Mouse (Mus musculus): Measurements from ENCODE around the gene Nme7. TPM values are rescaled to one million over a fixed set of nuclear protein-coding genes. Genes with fewer than 3 reads are reported as not detected.

Nme7 gene
- polyA plus RNA-seq, 1 experiment from 2014 or later: 14.9 TPM

- H3K27ac ChIP-seq (replicated peaks): no peak within 1 kb of the TSS; the same call in 1 of the 2 replicates
These were observed 28.4 kb upstream of the Nme7 start, which contains the start of gene Ccdc181 for GRCm38 (mm10) chr1:164275455-164275954. Gene Ccdc181 (plus strand): TSS chr1:164275585.

GRCm38 (mm10) chr1:164276552-164276951 is 27.4 kb upstream of the Nme7 start:
- no peak overlapping the region for H3K27ac ChIP-seq (replicated peaks)
- no peaks in the 10 kb centered on the region for H3K4me1 ChIP-seq (replicated peaks; ENCODE audit: control insufficient read depth, insufficient read depth)
- H3K27me3 ChIP-seq (ENCODE audit: control insufficient read depth, insufficient read depth, low read length): no peaks in the 10 kb centered on the region
- H3K4me3 ChIP-seq (ENCODE audit: low read depth, low read length): no peak overlapping the region
- no peaks in the 10 kb centered on the region for H3K36me3 ChIP-seq (ENCODE audit: control insufficient read depth, insufficient read depth, low read length)
- DNase-seq (ENCODE audit: low spot score) (no peak), ATAC-seq (ENCODE audit: low FRiP score, low TSS enrichment) (no peak)
- H3K9ac ChIP-seq (ENCODE audit: low read length): no peak overlapping the region
- WGBS: 78% methylated on average over 3 of the region's 3 CpGs
- TF ChIP-seq EP300 (optimal IDR thresholded peaks at IDR 0.05) (no peak), CTCF (IDR thresholded peaks at IDR 0.05; ENCODE audit: low read depth) (no peak)
- no peak overlapping the region for H3K4me2 ChIP-seq (replicated peaks; ENCODE audit: low read depth)
- no peaks in the 10 kb centered on the region for H3K9me3 ChIP-seq (ENCODE audit: control insufficient read depth, low read length)

More at GRCm38 (mm10) chr1:164275455-164275954, 28.4 kb upstream of the Nme7 start, which contains the start of gene Ccdc181:
- peak within 1 kb of the TSS; percentile 63 for H3K9ac ChIP-seq (ENCODE audit: low read length)
- H3K4me3 ChIP-seq (ENCODE audit: low read depth, low read length): peak within 1 kb of the TSS; percentile 51
- peak; percentile 98 for ATAC-seq (ENCODE audit: low FRiP score, low TSS enrichment)
- H3K4me2 ChIP-seq (replicated peaks; ENCODE audit: low read depth): peak within 1 kb of the TSS; percentile 89
- WGBS: under 1% methylated on average over 30 of the region's 31 CpGs
- H3K9me3 ChIP-seq (ENCODE audit: control insufficient read depth, low read length): no peaks in the 10 kb centered on the region
- no peaks in the 10 kb centered on the region for H3K27me3 ChIP-seq (ENCODE audit: control insufficient read depth, insufficient read depth, low read length)
- no peak for TF ChIP-seq EP300 (optimal IDR thresholded peaks at IDR 0.05)
- peak; percentile 25; the same call in 1 of the 2 replicates for TF ChIP-seq CTCF (IDR thresholded peaks at IDR 0.05; ENCODE audit: low read depth)
- no peaks in the 10 kb centered on the region for H3K36me3 ChIP-seq (ENCODE audit: control insufficient read depth, insufficient read depth, low read length)
- peak; percentile 96 for DNase-seq (ENCODE audit: low spot score)
- no peaks in the 10 kb centered on the region for H3K4me1 ChIP-seq (replicated peaks; ENCODE audit: control insufficient read depth, insufficient read depth)

DNA sequence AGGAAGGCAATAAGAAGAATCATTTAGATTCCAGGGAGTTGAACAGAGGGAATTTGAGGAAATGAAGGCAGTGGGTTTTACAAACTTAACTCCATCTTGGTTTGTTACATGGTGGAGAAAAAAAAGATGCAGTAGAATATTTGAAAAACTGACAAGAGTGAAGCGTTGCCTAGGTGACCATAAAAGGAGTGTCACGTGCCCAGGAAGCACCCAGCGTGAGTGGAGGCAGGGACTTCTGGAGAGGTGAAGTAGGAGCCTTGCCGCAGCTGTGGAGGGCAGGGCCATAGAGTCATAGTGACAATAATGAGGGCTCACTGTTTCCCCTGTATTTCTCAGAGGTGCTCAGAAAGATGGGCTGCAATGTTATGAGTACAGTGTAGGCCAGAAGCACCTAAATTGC is 24.6 kb upstream of the Nme7 start:
- H3K27me3 ChIP-seq (ENCODE audit: control insufficient read depth, insufficient read depth, low read length): no peaks in the 10 kb centered on the region
- no peaks in the 10 kb centered on the region for H3K9me3 ChIP-seq (ENCODE audit: control insufficient read depth, low read length)
- H3K4me2 ChIP-seq (replicated peaks; ENCODE audit: low read depth): no peak overlapping the region
- ATAC-seq (ENCODE audit: low FRiP score, low TSS enrichment) (no peak), DNase-seq (ENCODE audit: low spot score) (no peak)
- 63% methylated on average over 4 of the region's 4 CpGs for WGBS
- H3K36me3 ChIP-seq (ENCODE audit: control insufficient read depth, insufficient read depth, low read length): no peaks in the 10 kb centered on the region
- no peak overlapping the region for H3K9ac ChIP-seq (ENCODE audit: low read length)
- H3K4me3 ChIP-seq (ENCODE audit: low read depth, low read length): no peak overlapping the region
- H3K27ac ChIP-seq (replicated peaks): no peak overlapping the region
- TF ChIP-seq EP300 (optimal IDR thresholded peaks at IDR 0.05) (no peak), CTCF (IDR thresholded peaks at IDR 0.05; ENCODE audit: low read depth) (no peak)
- H3K4me1 ChIP-seq (replicated peaks; ENCODE audit: control insufficient read depth, insufficient read depth): no peaks in the 10 kb centered on the region

- Histone ChIP-seq H3K4me2 (replicated peaks; ENCODE audit: low read depth) (no peak overlapping the region), H3K4me3 (ENCODE audit: low read depth, low read length) (no peak overlapping the region), H3K27ac (replicated peaks) (no peak overlapping the region), H3K9me3 (ENCODE audit: control insufficient read depth, low read length) (no peaks in the 10 kb centered on the region), H3K4me1 (replicated peaks; ENCODE audit: control insufficient read depth, insufficient read depth) (no peaks in the 10 kb centered on the region), H3K36me3 (ENCODE audit: control insufficient read depth, insufficient read depth, low read length) (no peaks in the 10 kb centered on the region), H3K27me3 (ENCODE audit: control insufficient read depth, insufficient read depth, low read length) (no peaks in the 10 kb centered on the region), H3K9ac (ENCODE audit: low read length) (no peak overlapping the region)
- 86% methylated on average over 3 of the region's 3 CpGs for WGBS
- TF ChIP-seq EP300 (optimal IDR thresholded peaks at IDR 0.05): no peak
- TF ChIP-seq CTCF (IDR thresholded peaks at IDR 0.05; ENCODE audit: low read depth): no peak
- DNase-seq (ENCODE audit: low spot score): no peak
- ATAC-seq (ENCODE audit: low FRiP score, low TSS enrichment): no peak
These were observed 19.9 kb upstream of the Nme7 start for GRCm38 (mm10) chr1:164284007-164284406.

DNA sequence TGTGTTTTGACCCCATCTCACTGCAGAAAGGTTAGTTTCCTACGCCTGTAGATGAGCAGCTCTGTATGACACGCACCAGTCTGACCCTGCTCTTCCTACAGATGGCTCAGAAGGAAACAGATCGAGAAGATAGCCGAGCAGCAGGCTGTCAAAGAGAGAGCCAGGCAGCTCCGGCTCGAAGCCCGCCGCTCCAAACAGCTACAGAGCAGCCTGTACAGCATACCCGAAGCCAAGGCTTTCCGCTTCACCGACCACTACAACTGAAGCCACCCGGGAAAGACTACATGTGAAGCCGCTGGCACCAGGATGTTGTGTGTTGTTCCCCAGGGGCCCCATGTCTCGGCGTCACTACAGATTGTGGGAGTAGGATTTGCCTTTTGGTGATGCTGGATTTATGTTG is 16.5 kb upstream of the Nme7 start:
- no peaks in the 10 kb centered on the region for H3K36me3 ChIP-seq (ENCODE audit: control insufficient read depth, insufficient read depth, low read length)
- ATAC-seq (ENCODE audit: low FRiP score, low TSS enrichment): no peak
- no peak overlapping the region for H3K27ac ChIP-seq (replicated peaks)
- no peak overlapping the region for H3K9ac ChIP-seq (ENCODE audit: low read length)
- no peak overlapping the region for H3K4me3 ChIP-seq (ENCODE audit: low read depth, low read length)
- H3K27me3 ChIP-seq (ENCODE audit: control insufficient read depth, insufficient read depth, low read length): no peaks in the 10 kb centered on the region
- no peak for TF ChIP-seq CTCF (IDR thresholded peaks at IDR 0.05; ENCODE audit: low read depth)
- no peak for TF ChIP-seq EP300 (optimal IDR thresholded peaks at IDR 0.05)
- H3K9me3 ChIP-seq (ENCODE audit: control insufficient read depth, low read length): no peaks in the 10 kb centered on the region
- DNase-seq (ENCODE audit: low spot score): no peak
- H3K4me2 ChIP-seq (replicated peaks; ENCODE audit: low read depth): no peak overlapping the region
- no peaks in the 10 kb centered on the region for H3K4me1 ChIP-seq (replicated peaks; ENCODE audit: control insufficient read depth, insufficient read depth)
- WGBS: 69% methylated on average over 15 of the region's 15 CpGs

GRCm38 (mm10) chr1:164292040-164292439 is 11.9 kb upstream of the Nme7 start:
- H3K9ac ChIP-seq (ENCODE audit: low read length): no peak overlapping the region
- H3K27me3 ChIP-seq (ENCODE audit: control insufficient read depth, insufficient read depth, low read length): no peaks in the 10 kb centered on the region
- peaks cover 11% of the 10 kb centered on the region; the same call in 1 of the 2 replicates for H3K36me3 ChIP-seq (ENCODE audit: control insufficient read depth, insufficient read depth, low read length)
- no peaks in the 10 kb centered on the region for H3K4me1 ChIP-seq (replicated peaks; ENCODE audit: control insufficient read depth, insufficient read depth)
- WGBS: 80% methylated on average over 5 of the region's 5 CpGs
- TF ChIP-seq CTCF (IDR thresholded peaks at IDR 0.05; ENCODE audit: low read depth) (peak; percentile 54), EP300 (optimal IDR thresholded peaks at IDR 0.05) (no peak)
- H3K9me3 ChIP-seq (ENCODE audit: control insufficient read depth, low read length): no peaks in the 10 kb centered on the region
- ATAC-seq (ENCODE audit: low FRiP score, low TSS enrichment) (no peak), DNase-seq (ENCODE audit: low spot score) (no peak)
- H3K27ac ChIP-seq (replicated peaks): no peak overlapping the region
- H3K4me2 ChIP-seq (replicated peaks; ENCODE audit: low read depth): no peak overlapping the region
- no peak overlapping the region for H3K4me3 ChIP-seq (ENCODE audit: low read depth, low read length)
